Mouse (Mus musculus): Measurements from ENCODE around the gene Ctnnd2. TPM values are rescaled to one million over a fixed set of nuclear protein-coding genes. Genes with fewer than 3 reads are reported as not detected.

Ctnnd2 gene
- polyA plus RNA-seq, 1 experiment, result 6.3 TPM

DNA sequence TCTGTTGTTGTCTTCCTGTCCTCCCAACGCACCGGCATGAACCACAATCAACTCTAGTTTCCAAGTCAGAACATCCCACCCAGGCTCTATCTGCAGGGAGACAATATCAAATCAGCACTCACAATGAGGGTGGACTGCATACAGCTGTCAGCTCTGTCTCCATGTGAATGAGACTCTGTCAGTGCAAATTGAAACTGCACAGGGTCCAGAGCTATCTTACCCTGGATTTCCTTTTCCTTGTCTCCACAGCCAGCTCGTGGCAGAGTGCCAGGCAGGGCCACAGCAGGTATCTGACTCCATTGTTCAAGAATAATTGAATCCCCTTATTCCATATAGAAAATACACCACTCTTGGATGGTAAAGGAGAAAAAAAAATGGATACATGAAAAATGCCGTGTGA is 343.0 kb downstream of the Ctnnd2 start:
- no peak for TF ChIP-seq POLR2A (IDR thresholded peaks at IDR 0.05; ENCODE audit: borderline replicate concordance, extremely low read depth, low read depth, low read length)
- no peak for TF ChIP-seq CTCF (IDR thresholded peaks at IDR 0.05; ENCODE audit: insufficient read depth, low read length)
- Histone ChIP-seq H3K4me3 (replicated peaks; ENCODE audit: extremely low read depth, low read depth, low read length) (no peak overlapping the region), H3K4me1 (ENCODE audit: control insufficient read depth, insufficient read depth, low read length) (no peaks in the 10 kb centered on the region)
- no peak for DNase-seq
- WGBS, result 57% methylated on average over 4 of the region's 4 CpGs

DNA sequence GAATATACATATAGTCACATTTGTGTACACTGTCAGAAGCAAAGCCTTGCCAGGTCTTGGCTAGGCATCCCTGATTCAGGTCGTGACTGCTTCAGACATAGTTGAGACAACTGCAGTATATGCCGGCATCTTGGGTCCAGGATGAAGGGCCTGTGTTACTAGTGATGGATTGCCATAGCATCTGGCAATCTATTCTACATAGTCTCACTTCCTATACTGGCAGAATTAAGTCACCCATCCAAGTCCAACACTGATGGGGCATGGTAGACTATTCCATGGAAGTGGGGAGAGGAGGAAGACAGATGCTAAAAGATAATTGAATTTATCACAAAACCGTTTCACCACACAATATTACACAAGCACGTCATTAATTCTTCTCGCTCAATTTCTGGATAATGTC is 369.1 kb downstream of the Ctnnd2 start:
- no peak for TF ChIP-seq CTCF (IDR thresholded peaks at IDR 0.05; ENCODE audit: insufficient read depth, low read length)
- no peak for TF ChIP-seq POLR2A (IDR thresholded peaks at IDR 0.05; ENCODE audit: borderline replicate concordance, extremely low read depth, low read depth, low read length)
- DNase-seq, result no peak
- H3K4me1 ChIP-seq (ENCODE audit: control insufficient read depth, insufficient read depth, low read length), result no peaks in the 10 kb centered on the region
- 76% methylated on average over 5 of the region's 5 CpGs for WGBS
- H3K4me3 ChIP-seq (replicated peaks; ENCODE audit: extremely low read depth, low read depth, low read length), result no peak overlapping the region

DNA sequence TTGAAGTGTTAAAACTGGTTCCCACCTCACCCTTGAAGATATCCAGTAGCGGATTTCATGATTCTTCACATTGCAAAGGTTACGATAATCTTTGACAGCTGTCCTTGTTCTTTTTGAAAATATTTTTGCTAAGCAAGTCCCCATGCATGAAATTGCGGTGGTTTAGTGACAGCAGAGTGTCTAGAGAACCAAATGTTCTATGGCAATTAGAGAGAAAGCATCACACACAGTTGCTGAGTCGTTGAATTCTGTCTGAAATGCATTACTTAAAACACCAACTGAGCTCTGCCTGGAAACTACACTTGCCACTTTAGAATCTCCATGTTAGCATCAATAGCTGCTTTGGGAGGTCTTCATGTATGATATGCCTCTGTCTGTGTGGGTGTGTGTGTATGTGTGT is 375.9 kb downstream of the Ctnnd2 start:
- no peak for DNase-seq
- TF ChIP-seq POLR2A (IDR thresholded peaks at IDR 0.05; ENCODE audit: borderline replicate concordance, extremely low read depth, low read depth, low read length), result no peak
- no peak for TF ChIP-seq CTCF (IDR thresholded peaks at IDR 0.05; ENCODE audit: insufficient read depth, low read length)
- Histone ChIP-seq H3K4me1 (ENCODE audit: control insufficient read depth, insufficient read depth, low read length) (no peaks in the 10 kb centered on the region), H3K4me3 (replicated peaks; ENCODE audit: extremely low read depth, low read depth, low read length) (no peak overlapping the region)
- 89% methylated on average over 4 of the region's 4 CpGs for WGBS

DNA sequence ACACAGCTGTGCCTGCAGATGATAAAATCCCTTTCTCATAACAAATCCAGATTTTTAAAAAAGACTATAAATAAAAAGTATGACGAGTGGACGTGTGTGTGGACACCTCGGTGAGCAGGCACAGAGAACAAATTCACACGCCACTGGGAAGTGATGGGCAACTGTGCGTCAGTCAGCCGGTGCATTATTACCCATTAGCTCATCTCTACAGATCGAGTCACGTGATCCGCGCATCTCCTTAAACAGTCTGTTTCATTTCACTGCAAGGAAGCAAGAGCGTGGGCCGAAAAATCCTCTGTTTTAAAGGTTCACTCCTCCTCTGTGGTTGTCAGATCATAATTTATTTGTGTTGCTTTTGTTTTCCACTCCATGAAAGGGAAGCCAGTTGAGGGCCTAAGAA is 378.6 kb downstream of the Ctnnd2 start:
- no peak for DNase-seq
- H3K4me1 ChIP-seq (ENCODE audit: control insufficient read depth, insufficient read depth, low read length), result no peaks in the 10 kb centered on the region
- 84% methylated on average over 12 of the region's 12 CpGs for WGBS
- no peak overlapping the region for H3K4me3 ChIP-seq (replicated peaks; ENCODE audit: extremely low read depth, low read depth, low read length)
- TF ChIP-seq CTCF (IDR thresholded peaks at IDR 0.05; ENCODE audit: insufficient read depth, low read length), result no peak
- no peak for TF ChIP-seq POLR2A (IDR thresholded peaks at IDR 0.05; ENCODE audit: borderline replicate concordance, extremely low read depth, low read depth, low read length)

DNA sequence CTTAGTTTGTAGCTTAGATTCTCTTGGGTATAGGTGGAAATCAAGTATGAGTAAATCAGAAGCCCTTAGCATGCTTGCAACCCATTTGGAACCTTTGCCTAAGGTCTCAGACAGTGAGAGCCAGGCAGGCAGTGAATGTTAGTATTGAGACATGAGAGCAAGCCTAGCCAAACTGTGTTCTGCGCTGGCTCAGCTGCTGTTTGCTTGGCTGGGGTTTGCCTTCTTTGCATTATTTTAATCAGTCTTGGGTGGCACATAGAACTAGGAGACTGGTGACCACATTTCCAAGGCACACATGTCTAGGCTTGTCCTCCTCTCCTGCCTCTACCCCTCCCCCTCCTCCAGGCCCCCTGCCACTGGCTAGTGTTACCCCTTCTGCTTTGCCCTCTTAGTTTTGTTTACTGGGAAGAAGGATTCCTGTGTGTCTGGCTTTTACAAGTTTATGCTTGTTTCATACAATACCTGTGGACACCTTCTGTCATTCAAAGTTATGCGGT is 381.6 kb downstream of the Ctnnd2 start:
- TF ChIP-seq CTCF (IDR thresholded peaks at IDR 0.05; ENCODE audit: insufficient read depth, low read length), result no peak
- no peak for TF ChIP-seq POLR2A (IDR thresholded peaks at IDR 0.05; ENCODE audit: borderline replicate concordance, extremely low read depth, low read depth, low read length)
- H3K4me1 ChIP-seq (ENCODE audit: control insufficient read depth, insufficient read depth, low read length), result no peaks in the 10 kb centered on the region
- WGBS, result 94% methylated on average over 2 of the region's 2 CpGs

DNA sequence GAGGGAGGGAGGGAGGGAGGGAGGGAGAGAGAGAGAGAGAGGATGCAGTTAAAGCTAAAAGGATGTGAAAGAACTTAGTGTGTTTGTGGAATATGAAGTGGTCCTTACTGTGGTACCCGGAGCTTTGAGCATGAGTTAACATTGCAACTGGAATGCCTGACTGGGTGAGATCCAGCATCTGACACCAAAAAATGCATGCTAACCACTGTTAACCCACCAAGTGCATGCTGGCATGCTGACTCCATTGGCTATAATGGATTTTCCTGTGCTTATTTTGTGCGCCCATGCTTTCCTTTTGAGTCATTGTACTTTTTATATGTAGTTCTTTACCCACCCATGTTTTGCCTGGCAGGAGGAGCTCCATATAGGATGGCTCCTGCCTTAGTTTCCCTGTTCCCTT is 383.4 kb downstream of the Ctnnd2 start:
- H3K4me1 ChIP-seq (ENCODE audit: control insufficient read depth, insufficient read depth, low read length), result no peaks in the 10 kb centered on the region
- no peak overlapping the region for H3K4me3 ChIP-seq (replicated peaks; ENCODE audit: extremely low read depth, low read depth, low read length)
- DNase-seq, result no peak
- WGBS, result 61% methylated on average over 2 of the region's 2 CpGs
- TF ChIP-seq CTCF (IDR thresholded peaks at IDR 0.05; ENCODE audit: insufficient read depth, low read length) (no peak), POLR2A (IDR thresholded peaks at IDR 0.05; ENCODE audit: borderline replicate concordance, extremely low read depth, low read depth, low read length) (no peak)

More for the DNA sequence above, 381.6 kb downstream of the Ctnnd2 start:
- DNase-seq, result no peak
- no peak overlapping the region for H3K4me3 ChIP-seq (replicated peaks; ENCODE audit: extremely low read depth, low read depth, low read length)

DNA sequence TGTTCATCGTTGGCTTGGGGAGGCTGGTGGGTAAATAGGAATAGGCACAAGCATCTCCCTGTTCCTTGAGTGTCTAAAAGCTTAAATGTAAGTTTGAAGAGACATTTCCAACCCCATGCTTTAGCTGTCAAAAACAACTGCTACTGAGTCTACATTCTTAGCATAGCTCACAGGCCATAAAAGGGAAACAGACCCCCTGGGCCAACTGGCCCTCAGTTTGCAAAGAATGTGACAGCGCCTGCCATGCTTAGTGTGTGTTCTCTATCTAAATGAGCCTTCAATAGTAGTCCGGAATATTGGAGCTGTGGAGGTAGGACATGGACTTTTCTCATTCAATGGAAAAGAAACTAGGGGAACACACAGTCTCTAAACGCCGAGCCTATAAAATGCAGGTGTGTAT is 390.0 kb downstream of the Ctnnd2 start:
- Histone ChIP-seq H3K4me1 (ENCODE audit: control insufficient read depth, insufficient read depth, low read length) (no peaks in the 10 kb centered on the region; the same call in 1 of the 2 replicates), H3K4me3 (replicated peaks; ENCODE audit: extremely low read depth, low read depth, low read length) (no peak overlapping the region)
- 76% methylated on average over 5 of the region's 5 CpGs for WGBS
- TF ChIP-seq CTCF (IDR thresholded peaks at IDR 0.05; ENCODE audit: insufficient read depth, low read length) (no peak), POLR2A (IDR thresholded peaks at IDR 0.05; ENCODE audit: borderline replicate concordance, extremely low read depth, low read depth, low read length) (no peak)
- DNase-seq, result no peak

DNA sequence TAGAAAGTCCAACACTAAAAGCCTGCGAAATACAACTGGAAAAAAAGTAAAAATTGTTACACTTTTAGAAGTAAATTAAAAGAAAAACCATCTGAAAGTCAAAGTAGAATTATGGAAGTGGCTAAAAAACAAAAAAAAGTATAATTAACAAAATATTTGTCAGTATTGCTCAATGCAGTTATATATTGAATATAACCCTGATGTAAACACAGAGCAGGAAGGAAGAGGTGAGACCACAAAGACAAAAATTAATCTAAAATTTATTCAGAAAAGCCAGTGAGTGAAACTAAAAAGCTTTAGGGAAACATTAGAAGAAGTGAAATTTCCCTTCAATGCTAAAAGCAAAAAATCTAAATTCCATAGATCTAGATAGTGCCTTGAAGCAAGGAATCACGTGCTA is 392.2 kb downstream of the Ctnnd2 start:
- no peak for TF ChIP-seq CTCF (IDR thresholded peaks at IDR 0.05; ENCODE audit: insufficient read depth, low read length)
- TF ChIP-seq POLR2A (IDR thresholded peaks at IDR 0.05; ENCODE audit: borderline replicate concordance, extremely low read depth, low read depth, low read length), result no peak

DNA sequence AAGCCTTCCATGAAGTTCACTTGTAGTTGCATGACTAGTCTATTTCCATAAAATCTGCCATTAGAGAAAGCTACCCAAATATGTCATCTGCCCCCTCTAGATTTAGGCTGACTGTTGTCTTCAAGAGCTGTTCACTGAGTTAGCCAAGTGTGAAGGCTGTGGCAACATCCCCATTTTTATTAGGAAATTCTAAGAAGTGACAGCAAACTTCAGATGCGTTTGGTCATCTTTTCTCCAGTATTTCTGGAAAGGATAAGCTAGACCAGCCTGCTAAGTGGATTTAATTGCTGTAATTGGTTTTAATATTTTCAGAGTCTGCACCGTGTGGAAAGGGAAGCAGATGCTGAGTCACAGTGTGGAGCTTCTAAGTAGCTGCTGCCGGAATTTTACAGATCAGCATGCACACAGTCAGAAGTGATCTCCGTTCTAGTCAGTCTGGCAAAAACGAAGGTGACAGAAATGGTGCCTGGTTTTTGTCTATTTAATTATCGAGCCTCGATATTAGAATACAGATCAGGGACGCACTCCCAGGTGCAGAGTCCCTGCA is 397.9 kb downstream of the Ctnnd2 start:
- TF ChIP-seq POLR2A (IDR thresholded peaks at IDR 0.05; ENCODE audit: borderline replicate concordance, extremely low read depth, low read depth, low read length) (no peak), CTCF (IDR thresholded peaks at IDR 0.05; ENCODE audit: insufficient read depth, low read length) (no peak)
- no peak overlapping the region for H3K4me3 ChIP-seq (replicated peaks; ENCODE audit: extremely low read depth, low read depth, low read length)
- no peaks in the 10 kb centered on the region for H3K4me1 ChIP-seq (ENCODE audit: control insufficient read depth, insufficient read depth, low read length)
- WGBS, result 75% methylated on average over 8 of the region's 8 CpGs
- no peak for DNase-seq

More for the DNA sequence above, 392.2 kb downstream of the Ctnnd2 start:
- no peaks in the 10 kb centered on the region; the same call in 1 of the 2 replicates for H3K4me1 ChIP-seq (ENCODE audit: control insufficient read depth, insufficient read depth, low read length)
- 78% methylated on average over 2 of the region's 2 CpGs for WGBS
- no peak overlapping the region for H3K4me3 ChIP-seq (replicated peaks; ENCODE audit: extremely low read depth, low read depth, low read length)
- no peak for DNase-seq

DNA sequence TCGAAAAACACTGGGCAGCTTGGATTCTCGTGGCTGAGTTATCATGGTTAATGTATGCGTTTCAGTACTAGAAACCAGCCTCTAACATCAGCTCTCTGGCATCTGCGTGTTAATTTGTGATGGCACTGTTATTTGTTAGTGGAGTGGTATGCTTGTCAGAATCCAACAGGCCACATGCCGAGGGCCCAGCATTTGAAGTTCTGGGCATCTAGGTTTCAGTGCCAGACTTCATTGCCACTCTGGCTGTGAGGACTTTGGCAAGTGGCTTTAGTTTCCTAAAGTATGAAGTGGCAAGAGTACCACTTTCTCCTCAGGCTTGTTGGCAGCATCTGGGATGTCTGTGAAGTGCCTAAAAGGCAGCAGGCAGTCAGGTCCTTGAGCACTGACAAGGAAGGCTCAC is 415.1 kb downstream of the Ctnnd2 start:
- WGBS, result 76% methylated on average over 5 of the region's 5 CpGs
- DNase-seq, result no peak
- no peaks in the 10 kb centered on the region for H3K4me1 ChIP-seq (ENCODE audit: control insufficient read depth, insufficient read depth, low read length)
- no peak overlapping the region for H3K4me3 ChIP-seq (replicated peaks; ENCODE audit: extremely low read depth, low read depth, low read length)
- TF ChIP-seq POLR2A (IDR thresholded peaks at IDR 0.05; ENCODE audit: borderline replicate concordance, extremely low read depth, low read depth, low read length) (no peak), CTCF (IDR thresholded peaks at IDR 0.05; ENCODE audit: insufficient read depth, low read length) (no peak)

Measured in lung, adult 2 months (tissue).